Mouse (Mus musculus) adrenal gland, postnatal 36 days (tissue): ENCODE results near the gene Bbc3. TPM values are rescaled to one million over a fixed set of nuclear protein-coding genes. Genes with fewer than 3 reads are reported as not detected.
"Not testable (repeated sequence)": the region's sequence is repeated elsewhere in the genome, so short reads cannot be mapped to it uniquely, and the experiment has no call there.

Experiments
- DNase-seq, 2 experiments: peaks; one replicate each; pipeline ENCODE4 v3.0.0; 2021; ENCODE audit warnings: mixed read lengths in 1 of 2
- long read RNA-seq, 2 experiments: library from polyadenylated mRNA; stranded (forward); transcript quantifications; one replicate each; pipeline ENCODE4 v2.0.0; 2021; ENCODE audit warnings: borderline sequencing depth in 2 of 2
- total RNA-seq, 2 experiments: library from RNA; stranded (reverse); gene quantifications; 2 replicates each; pipeline ENCODE4 v1.2.3; 2021

The Bbc3 gene
- total RNA-seq = 1 to 10 TPM; 3.6 to 4.7 TPM
- long read RNA-seq, experiment 1, transcript Bbc3-201 (4 exons, 1,814 nt) = major isoform, 10 of 18 reads
- long read RNA-seq, experiment 1, partial matches to known transcripts = 2 of 18 reads
- long read RNA-seq, experiment 1, other reads (novel, unspliced or antisense) = 5 of 18 reads
- long read RNA-seq, experiment 2, transcript Bbc3-201 (4 exons, 1,814 nt) = major isoform, 5 of 7 reads
- long read RNA-seq, experiment 2, partial matches to known transcripts = 0 of 7 reads
- long read RNA-seq, experiment 2, other reads (novel, unspliced or antisense) = 1 of 7 reads

DNA sequence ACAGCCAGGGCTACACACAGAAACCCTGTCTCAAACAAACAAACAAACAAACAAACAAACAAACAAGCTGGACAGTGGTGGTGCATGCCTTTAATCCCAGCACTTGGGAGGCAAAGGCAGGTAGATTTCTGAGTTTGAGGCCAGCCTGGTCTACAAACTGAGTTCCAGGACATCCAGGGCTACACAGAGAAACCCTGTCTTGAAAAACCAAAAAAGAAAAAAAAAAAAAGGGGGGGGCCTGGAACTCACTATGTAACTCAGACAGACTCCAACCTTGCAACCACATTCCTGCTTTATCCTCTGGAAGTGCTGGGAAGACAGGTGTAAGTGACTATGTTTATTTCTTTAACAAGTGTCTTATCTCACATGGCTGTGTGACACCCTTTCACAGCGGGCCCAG is at the start of gene Bbc3:
Gene Bbc3 (plus strand): TSS at position 301 of the 400 bp plus-strand sequence.
- not testable (repeated sequence) for DNase-seq

DNA sequence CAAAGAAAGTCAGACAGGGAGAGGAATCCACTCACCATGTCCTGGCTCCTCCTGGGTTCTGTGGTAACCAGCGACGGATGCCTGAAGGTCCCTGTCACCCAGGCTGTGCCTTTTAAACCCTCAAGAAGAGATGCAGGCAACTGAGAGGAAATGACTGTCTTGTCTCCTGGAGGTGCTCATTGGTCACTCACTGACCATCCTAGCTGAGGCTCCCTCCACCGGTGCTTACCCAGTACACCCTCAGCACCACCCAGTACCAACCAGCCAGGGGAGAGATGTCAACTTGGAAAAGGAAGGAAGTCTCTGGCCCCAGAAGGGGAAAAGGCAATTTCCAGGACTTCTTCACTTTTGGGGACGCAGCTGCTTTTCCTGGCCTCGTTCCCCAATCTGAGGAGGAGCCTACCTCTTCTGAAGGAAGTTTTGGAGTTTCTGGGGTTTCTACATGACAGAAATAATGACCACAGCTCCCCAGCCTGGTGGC is 49.0 kb upstream of the Bbc3 start, which contains the start of gene C5ar1:
Gene C5ar1 (minus strand): TSS at position 431 of the 481 bp plus-strand sequence.
- DNase-seq = no peak

DNA sequence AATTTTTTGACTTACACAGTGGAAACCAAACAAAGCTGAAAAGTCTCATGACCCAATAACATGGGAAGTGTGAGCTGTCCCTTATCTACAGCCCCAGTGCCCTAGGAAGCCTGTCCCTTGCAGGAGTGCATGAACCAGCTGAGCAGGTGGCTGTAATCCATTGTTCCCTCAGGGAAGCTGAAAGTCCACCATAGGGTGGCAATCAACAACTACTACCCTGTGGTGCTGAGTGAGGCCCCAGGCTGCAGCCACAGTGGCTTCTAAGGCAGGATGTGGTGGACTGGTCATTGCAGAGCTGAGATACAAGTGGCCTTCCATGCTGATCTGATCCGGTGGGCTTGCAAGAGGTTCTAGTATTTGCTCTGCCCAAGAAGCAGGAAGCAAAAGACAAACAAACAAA is 47.1 kb upstream of the Bbc3 start:
- no peak for DNase-seq

DNA sequence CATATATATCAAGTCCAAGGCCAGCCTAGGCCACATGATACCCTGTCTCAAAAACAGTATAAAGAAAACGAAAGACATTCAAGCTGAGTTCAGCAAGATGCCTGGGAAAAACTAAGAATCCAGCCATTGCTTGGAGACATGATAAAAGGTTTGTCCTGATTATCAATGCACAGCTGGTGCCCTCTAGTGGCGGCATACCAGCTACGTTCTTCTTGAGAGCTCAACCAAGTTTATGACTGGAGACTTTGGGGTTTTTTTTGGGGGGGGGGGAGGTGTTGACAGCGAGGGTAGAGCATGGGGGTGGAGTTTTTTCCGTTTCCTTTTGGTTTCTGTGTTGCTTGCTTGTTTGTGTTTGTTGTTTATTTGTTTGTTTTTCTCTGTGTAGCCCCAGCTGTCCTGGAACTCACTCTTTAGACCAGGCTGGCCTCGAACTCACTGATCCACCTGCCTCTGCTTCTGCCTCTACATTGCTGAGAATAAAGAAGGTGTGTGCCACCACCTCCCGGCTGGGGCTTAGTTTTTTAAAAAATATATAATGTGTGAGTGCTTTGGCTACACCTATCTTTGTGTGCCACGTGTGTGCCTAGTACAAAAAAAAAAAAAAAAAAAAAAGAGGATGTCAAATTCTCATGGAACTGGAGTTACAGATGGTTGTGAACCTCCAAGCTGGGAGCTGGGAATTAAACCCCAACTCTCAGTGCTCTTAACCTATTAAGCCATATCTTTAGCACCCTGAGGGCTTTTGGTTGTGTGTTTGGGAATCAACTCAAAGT is 45.0 kb upstream of the Bbc3 start:
- peak; percentile 81 to 88 for DNase-seq

DNA sequence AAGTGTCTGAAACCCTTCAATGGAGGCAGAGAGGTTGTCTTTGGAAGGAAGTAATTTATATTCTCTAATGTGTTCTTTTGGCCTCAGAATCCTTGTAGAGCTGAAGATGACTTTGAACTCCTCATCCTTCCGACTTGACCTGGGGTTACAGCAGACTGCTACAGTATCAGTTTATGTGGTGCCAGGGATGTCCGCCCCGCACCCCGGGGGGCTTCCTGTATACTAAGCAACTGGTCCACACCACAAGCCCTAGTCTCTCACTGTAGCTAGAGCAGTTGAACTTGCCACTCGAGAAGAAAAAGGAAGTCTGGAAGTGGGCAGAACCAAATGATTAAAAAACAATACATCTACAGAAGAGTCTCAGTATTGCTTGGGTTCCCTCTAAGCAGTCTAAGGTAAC is 44.4 kb upstream of the Bbc3 start:
- DNase-seq = no peak

DNA sequence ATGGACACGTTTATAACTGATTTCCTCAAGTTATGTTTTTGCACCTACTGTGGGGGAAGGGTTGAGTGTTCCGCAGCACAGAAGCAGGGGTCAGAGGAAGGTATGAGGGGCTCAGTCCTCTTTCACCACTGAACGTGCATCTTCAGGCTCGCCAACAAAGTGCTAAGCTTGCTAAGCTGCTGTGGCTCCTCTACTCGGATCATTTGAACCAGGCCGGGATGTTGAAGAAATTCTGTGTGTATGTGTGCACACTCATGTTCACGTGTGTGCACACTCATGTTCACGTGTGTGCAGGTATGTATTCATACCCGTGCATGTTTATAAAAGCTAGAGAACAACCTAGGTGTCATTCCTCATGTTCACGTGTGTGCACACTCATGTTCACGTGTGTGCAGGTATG is 42.3 kb upstream of the Bbc3 start:
- DNase-seq = no peak

DNA sequence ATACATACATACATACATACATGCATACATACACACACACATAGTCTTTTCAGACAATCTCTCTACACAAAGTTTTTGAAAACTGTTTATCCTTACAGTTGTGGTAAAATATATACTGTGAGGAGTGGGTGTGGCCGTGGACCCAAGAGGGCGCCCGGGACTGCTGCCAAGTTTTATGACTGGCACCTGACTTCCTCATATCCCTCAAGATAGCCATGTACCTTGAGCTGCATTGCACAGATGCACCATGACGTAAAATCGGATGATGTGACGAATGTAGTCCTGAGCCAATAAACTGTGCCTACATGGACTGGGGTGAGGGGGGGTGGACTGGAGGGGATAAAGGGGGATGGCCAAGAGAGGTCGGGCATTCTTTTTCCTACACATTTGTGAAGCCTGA is 41.6 kb upstream of the Bbc3 start:
- DNase-seq = not testable (repeated sequence)

DNA sequence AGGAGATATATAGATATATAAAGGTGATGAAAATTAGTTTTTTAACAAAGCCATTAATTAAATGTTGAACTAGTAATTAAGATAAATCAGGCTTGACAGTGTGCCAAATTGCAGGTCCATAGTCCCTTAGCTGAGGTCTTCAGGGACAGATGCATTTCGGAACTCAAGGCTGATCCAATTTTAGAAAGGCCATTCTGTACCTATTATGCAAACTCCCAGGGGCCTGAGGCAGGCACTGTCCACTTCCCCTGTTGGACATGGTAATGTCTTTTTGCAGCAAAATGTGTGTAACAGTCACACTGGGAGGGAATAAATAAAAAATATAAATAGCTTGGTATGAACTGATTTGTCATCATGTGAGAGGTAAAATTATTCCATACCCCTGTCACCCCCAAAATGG is 37.1 kb upstream of the Bbc3 start:
- no peak for DNase-seq

DNA sequence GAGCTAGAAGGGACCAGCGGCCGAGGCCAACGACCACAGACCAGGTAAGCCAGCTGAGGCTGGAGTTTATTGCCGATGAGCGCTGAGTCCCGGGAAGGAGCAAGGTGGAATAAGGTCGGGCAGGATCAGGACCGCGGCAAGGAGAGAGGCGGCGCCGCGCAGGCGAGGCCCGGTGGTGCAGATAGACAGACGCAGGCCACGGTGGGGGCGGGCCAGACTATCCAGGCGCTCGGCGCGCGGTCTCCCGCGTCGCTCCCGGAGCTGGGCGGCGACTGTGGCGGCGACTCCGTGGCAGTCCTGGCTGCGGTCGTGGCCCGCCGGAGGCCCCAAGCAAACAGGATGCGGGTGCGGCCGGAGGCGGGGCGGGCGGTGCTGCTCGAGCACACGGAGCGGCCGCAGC is 35.5 kb upstream of the Bbc3 start:
- DNase-seq = peak; percentile 82 to 89

DNA sequence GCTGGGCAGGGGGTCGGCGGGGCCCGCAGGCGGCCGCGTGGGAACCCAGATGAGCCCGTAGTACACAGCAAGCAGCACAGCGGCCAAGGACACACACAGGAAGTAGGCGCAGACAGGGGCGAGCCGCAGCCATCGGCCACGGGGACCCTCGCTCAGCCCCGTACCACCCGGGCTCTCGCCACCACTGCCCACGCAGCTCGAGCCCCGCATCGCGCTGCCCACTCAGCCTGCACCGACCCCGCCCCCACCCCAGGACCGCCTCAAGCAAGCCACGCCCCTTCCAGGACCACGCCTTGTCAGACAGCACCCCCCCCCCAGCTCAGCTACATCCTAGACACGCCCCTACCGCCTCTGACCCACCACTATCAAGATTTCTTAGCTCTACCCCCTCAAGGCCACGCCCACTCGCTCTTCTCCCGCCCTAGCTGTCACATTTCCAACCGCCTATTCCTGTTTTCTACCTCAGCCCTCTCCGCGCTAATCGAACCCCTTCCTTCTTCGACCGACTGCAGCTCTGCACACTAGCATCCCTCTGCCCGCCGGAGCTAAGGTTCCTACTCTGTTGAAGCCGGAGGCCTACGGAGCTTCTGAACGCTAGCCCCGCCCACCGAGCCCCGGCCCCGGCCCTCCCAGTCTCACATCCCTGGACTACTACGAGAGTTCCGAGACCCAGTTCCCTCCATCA is 35.0 kb upstream of the Bbc3 start, which contains the start of gene Inafm1:
Gene Inafm1 (minus strand): TSS at position 537 of the 685 bp plus-strand sequence.
- peak; percentile 90 to 94 for DNase-seq

DNA sequence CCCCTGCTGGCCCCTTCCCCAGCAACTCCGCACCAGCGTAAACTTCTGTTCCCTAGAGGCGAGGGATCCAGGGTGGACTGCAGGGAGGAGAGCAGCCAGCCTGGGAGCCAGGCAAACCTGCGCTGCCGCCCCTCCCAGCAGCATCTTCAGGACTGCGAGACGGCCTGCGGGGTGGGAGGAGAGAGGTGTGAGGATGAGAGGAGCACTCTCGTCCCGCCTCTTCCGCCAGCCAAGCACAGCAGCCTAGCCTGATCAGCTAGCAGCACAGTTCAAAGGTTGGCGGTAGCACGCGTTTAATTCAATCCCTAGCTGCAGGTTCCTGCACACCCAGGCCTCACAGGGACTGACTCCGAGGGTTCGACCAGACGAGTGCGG is 34.4 kb upstream of the Bbc3 start:
- peak; percentile 71 to 81 for DNase-seq

DNA sequence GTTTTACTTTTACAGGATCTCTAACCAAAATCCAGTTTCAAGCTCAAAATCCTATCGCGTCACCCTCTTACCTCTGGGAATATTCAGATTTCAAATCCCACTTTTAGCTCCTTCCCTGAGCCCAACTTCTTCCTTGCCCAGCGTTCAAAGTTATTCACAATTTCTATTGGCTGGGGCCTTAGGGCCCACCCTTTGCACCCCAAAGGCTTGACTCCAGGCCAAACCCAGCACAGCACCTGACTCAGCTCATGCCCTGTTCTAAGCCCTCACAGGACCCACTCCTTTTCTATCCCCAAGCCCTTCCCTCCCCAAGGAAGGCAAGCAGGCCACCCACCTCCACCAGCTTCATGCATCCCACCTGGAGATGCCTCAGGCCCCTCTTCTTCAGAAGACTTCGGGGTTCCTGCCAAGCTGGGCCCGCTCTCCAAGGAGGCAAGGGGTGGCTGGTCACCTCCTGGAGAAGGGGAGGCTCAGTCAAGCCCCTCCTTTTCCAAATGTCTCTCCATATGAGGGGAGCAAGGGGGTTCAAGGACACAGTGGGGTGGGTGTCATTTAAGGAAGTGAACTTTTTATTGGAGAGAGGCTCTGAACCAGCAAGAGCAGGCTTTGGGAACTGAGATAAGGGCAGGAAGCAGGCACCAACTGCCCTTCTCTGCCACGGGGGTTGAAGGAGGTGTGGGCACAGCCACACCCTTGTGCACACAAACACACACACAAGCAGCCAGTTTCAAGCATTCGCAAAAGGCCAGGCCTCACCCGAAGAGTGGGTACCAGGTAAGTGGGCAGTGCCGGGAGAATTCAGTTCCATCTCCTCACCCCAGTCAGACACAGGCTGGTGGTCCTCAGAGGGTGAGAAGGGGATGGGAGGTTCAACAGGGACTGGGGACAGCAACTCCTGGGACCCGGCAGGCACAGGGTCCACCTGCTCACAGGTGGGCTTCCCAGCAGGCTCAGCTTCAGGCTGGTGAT is 33.0 kb upstream of the Bbc3 start:
- DNase-seq = no peak

DNA sequence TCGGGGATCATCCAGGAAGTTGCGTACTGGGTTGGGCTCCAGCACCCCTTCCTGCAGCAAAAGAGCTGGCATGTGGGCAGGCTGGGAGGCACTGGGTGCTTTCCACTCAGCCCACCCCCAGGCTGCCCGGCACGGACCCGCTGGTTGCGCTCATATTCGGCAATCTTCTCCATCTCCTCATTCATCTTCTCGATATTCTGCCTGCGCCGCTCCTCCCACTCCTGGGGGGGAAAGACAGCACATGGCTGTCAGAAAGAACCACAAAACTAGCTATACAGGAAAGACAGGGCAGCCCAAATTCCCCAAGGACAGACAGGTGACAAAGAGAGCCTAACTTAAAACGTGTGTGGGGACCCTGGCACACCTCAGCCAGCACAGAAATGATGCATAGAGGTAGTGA is 27.5 kb upstream of the Bbc3 start:
- no peak for DNase-seq

DNA sequence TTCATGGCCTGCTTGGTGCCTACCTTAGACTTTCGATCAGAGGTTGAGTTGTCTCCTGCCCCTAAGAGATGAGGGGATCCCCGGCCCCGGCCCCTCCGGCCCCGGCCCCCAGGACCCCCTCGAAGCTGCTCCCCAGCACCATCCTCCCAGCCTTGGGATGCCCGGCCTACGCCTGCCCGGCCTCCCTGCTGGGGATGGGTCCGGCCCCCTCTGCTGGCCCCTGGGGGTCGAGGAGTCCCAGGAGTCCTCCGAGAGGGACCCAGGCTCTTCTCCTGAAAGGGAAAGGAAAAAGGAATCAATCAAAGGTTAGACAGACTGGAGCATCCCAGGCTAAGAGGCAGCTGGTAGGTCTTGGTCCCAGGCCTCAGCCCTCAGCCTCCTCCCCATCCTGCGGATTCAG is 25.9 kb upstream of the Bbc3 start:
- DNase-seq = no peak

DNA sequence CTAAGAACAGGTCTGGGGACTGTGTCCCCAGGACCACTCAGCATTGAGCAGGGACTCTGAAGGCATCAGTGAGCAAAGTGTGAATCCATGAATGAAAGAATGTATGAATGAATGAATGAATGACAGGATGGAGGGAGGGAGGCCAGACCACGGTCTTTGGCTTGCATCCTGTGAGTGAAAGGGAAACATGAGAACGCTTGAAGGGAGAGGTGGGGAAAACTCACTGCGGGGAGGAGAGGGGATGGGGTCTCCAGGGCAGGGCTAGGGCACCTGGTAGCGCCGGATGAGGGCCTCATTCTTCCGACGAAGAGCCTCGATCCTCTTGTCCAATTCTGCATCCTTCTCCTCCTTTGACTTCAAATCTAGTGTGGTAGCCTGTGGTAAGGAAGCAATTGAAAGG is 24.2 kb upstream of the Bbc3 start:
- DNase-seq = no peak

DNA sequence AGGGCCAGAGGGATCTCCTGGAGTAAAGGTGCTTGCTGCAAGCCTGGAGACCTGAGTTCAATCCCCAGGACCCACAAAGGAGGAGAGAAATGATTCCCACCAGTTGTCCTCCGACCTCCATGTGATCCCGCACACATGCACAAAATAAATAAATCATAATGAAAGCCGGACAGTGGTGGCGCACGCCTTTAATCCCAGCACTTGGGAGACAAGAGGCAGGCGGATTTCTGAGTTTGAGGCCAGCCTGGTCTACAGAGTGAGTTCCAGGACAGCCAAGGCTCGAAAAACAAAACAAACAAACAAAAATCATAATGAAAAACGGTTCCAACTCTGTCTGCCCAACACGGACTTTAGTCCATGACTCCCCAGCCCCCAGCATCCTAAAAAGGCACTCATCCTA is 23.3 kb upstream of the Bbc3 start:
- no peak for DNase-seq

DNA sequence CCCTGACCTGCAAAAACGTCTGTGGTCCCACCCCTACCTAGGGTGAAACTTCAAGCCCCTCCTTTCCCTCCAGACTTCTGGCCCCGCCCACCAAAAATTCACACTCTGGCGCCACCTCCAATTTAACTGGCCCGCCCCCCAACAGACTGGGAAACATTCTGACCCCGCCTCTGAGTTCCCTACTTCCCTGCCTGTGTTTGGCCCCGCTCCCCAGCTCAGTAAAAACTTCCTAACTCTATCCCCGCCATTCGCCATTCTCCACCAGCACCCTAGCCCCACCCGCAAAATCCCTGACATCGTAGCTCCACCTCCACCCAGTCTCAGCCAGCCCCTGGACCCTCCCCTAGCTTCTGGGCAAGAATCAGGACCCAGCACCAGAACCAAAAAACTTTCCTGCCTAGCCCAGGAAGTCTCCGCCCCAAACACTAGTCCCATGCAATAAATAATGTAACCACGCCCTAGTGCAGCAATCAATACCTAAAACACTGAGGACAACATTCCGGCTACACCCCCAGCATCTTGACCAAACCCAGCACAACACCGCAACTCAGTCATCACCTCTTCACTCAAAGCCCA is 22.7 kb upstream of the Bbc3 start:
- peak; percentile 71 to 79 for DNase-seq

DNA sequence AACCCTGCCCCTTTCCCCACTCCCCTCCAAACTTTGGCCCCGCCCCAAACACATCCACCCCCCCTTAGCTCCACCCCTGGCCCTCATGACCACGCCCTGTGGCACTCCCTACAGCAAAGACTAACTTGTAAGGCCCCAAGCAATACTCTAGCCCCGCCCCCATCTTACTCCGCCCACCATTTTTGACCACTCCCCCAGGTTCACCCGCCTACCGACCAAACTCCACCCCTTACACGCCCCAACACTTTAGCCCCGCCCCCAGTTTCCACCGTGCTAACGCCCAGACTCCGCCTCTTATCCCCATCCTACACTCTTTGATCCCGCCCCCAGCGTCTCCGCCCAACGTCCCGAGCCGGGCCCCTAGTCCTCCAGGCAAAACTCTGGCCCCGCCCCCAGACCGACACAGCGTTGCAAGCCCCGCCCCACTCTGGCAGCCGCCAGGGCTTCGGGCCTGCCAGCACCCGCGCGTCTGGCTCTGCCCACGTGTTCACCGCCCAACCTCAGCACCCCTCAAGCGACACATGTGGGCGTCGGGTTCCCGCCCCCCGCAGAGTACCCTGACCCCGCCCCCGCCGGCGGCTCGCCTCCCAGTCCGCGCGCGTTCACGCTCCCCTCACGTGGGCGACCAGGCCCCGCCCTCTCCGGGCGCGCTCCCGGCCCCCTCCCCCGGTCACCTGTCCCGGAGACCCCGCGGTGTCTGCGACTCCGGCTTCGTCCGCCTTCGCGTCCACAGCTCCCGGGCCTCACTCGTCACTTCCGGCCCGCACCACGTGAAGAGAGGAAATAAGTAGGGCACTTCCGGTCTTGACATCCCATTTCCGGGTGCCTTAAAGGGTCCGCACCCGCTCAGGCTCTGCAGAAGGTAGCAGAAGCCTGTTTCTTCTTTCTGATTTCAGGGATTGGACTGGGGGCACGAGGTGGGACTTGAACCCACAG is 21.9 kb upstream of the Bbc3 start, which contains the start of gene Ccdc9:
Gene Ccdc9 (minus strand): TSS at position 770 of the 936 bp plus-strand sequence.
- peak; percentile 100 for DNase-seq

DNA sequence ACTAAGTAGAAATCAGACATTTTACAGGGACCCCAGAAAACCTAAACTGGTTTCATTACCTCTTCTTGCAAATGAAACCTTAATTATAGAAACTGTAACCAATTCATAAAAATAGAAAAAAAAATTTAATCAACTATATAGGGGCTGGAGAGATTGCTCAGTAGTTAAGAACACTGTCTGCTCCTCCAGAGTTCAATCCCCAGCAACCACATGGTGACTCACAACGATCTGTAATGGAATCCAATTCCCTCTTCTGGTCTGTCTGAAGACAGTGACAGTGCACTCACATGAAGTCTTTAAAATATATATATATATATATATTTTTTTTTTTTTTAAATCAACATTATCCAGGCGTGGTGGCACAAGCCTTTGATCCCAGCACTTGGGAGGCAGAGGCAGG is 21.2 kb upstream of the Bbc3 start:
- DNase-seq = no peak

DNA sequence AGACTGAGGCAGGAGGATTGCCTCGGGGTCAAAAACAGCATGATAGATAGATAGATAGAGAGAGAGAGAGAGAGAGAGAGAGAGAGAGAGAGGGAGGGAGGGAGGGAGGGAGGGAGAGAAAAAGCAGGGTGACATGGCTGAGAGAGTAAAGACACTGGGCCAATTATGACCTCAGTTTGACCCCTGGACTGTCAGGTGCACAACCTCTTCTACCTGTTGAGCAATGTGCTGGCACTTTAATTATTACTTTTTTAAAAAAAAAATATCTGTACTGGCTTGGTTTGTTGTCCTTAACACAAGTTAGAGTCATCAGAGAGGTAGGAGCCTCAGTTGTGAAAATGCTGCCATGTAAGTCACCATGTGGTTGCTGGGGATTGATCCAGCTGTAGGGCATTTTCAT is 20.4 kb upstream of the Bbc3 start:
- DNase-seq = no peak
